Mouse (Mus musculus): Measurements from ENCODE around the gene Gm30191.

GRCm38 (mm10) chr4:134222793-134223600, 23.7 kb upstream of the Gm30191 start:
- no peak for TF ChIP-seq GATA1 (IDR thresholded peaks at IDR 0.05; ENCODE audit: borderline replicate concordance, low read length)
- TF ChIP-seq FLI1 (IDR thresholded peaks at IDR 0.05; ENCODE audit: low read length) = no peak

Measured in megakaryocyte, embryonic 14.5 days (primary cell).